Mouse (Mus musculus) CH12.LX (cell line): ENCODE results near the gene Il5. TPM values are rescaled to one million over a fixed set of nuclear protein-coding genes. Genes with fewer than 3 reads are reported as not detected.

Experiments used
- DNase-seq: peaks from one replicate; pipeline ENCODE4 v3.0.0-alpha.2; 2013; ENCODE audit errors: extremely low read depth
- H3K27ac ChIP-seq: 2 replicates; pipeline ENCODE4 v1.5.1; 2012; ENCODE audit warnings: low read depth, mild to moderate bottlenecking, control low read depth, moderate library complexity; ENCODE audit not compliant: insufficient read depth
- H3K27me3 ChIP-seq: replicated peaks from 2 replicates; pipeline ENCODE3; 2012; ENCODE audit warnings: inconsistent platforms
- H3K36me3 ChIP-seq, 2 experiments: replicated peaks in 1 of 2; 2 replicates each; pipeline versions ENCODE3 to v1.6.1; 2012; ENCODE audit warnings: inconsistent platforms in 1 of 2, low read length in 1 of 2, mild to moderate bottlenecking in 1 of 2, mixed read lengths in 1 of 2, moderate library complexity in 1 of 2; ENCODE audit not compliant: control insufficient read depth in 1 of 2, insufficient read depth in 1 of 2
- H3K4me1 ChIP-seq, 2 experiments: 2 replicates each; pipeline ENCODE4 v1.6.1; 2012; ENCODE audit warnings: inconsistent platforms in 1 of 2, moderate library complexity in 1 of 2; ENCODE audit not compliant: insufficient read depth in 2 of 2, control insufficient read depth in 1 of 2
- H3K4me2 ChIP-seq: 2 replicates; pipeline ENCODE4 v1.6.1; 2012; ENCODE audit warnings: low read depth, mild to moderate bottlenecking, control low read depth; ENCODE audit not compliant: poor library complexity, insufficient read depth, severe bottlenecking
- H3K4me3 ChIP-seq, 3 experiments: fragments of 150-350 bp in 1 of 3; sonication (generic) in 1 of 3; replicated peaks in 1 of 3; 2 replicates each; pipeline versions ENCODE3 to v1.5.1; 2011 to 2012; ENCODE audit warnings: low read depth in 2 of 3, low read length in 2 of 3, mild to moderate bottlenecking in 2 of 3, moderate library complexity in 2 of 3, control low read depth in 1 of 3, improper control_type of control experiment in 1 of 3, inconsistent platforms in 1 of 3, mixed read lengths in 1 of 3; ENCODE audit not compliant: poor library complexity in 1 of 3
- H3K79me2 ChIP-seq: replicated peaks from 2 replicates; pipeline ENCODE4 v1.6.1; 2012; ENCODE audit warnings: mild to moderate bottlenecking, moderate library complexity; ENCODE audit not compliant: control insufficient read depth, poor library complexity, insufficient read depth, severe bottlenecking; ENCODE audit errors: extremely low read depth
- H3K9ac ChIP-seq: 2 replicates; pipeline ENCODE4 v1.6.1; 2012; ENCODE audit warnings: low read depth, mild to moderate bottlenecking, control low read depth, moderate library complexity; ENCODE audit not compliant: insufficient read depth
- H3K9me3 ChIP-seq: replicated peaks from 2 replicates; pipeline ENCODE3; 2012; ENCODE audit warnings: low read length, inconsistent platforms, mixed read lengths
- BHLHE40 ChIP-seq: IDR thresholded peaks from 2 replicates; pipeline ENCODE4 v1.6.1; 2011; ENCODE audit warnings: mild to moderate bottlenecking, low read depth, low read length, improper control_type of control experiment
- CHD1 ChIP-seq: IDR thresholded peaks from 2 replicates; pipeline ENCODE4 v1.6.1; 2012; ENCODE audit warnings: low read depth, low read length, improper control_type of control experiment, inconsistent platforms
- CHD2 ChIP-seq: IDR thresholded peaks from 2 replicates; pipeline ENCODE4 v1.6.1; 2011; ENCODE audit warnings: low read length, improper control_type of control experiment
- CTCF ChIP-seq, 2 experiments: IDR thresholded peaks in 1 of 2; conservative IDR thresholded peaks in 1 of 2; 2 replicates each; pipeline ENCODE4 v1.5.1; 2011 to 2012; ENCODE audit warnings: low read depth in 2 of 2, low read length in 2 of 2, improper control_type of control experiment in 1 of 2, inconsistent platforms in 1 of 2, mild to moderate bottlenecking in 1 of 2, moderate library complexity in 1 of 2
- E2F4 ChIP-seq: IDR thresholded peaks from 2 replicates; pipeline ENCODE4 v1.6.1; 2011; ENCODE audit warnings: low read depth, low read length, improper control_type of control experiment; ENCODE audit not compliant: insufficient replicate concordance
- ELF1 ChIP-seq: IDR thresholded peaks from 2 replicates; pipeline ENCODE4 v1.6.1; 2014; ENCODE audit warnings: low read depth, mild to moderate bottlenecking, inconsistent platforms, low read length, improper control_type of control experiment
- EP300 ChIP-seq: IDR thresholded peaks from 2 replicates; pipeline ENCODE4 v1.6.1; 2011; ENCODE audit warnings: low read length, improper control_type of control experiment
- ETS1 ChIP-seq: conservative IDR thresholded peaks from 2 replicates; pipeline ENCODE4 v1.6.1; 2012; ENCODE audit warnings: low read depth, mild to moderate bottlenecking, inconsistent platforms, low read length, improper control_type of control experiment, moderate library complexity
- HCFC1 ChIP-seq: IDR thresholded peaks from 2 replicates; pipeline ENCODE4 v1.6.1; 2012; ENCODE audit warnings: low read depth, mild to moderate bottlenecking, inconsistent platforms, low read length, improper control_type of control experiment
- IRF4 ChIP-seq: IDR thresholded peaks from 2 replicates; pipeline ENCODE4 v1.6.1; 2014; ENCODE audit warnings: low read depth, mild to moderate bottlenecking, inconsistent platforms, low read length, improper control_type of control experiment
- JUN ChIP-seq: IDR thresholded peaks from 2 replicates; pipeline ENCODE4 v1.6.1; 2011; ENCODE audit warnings: low read depth, mild to moderate bottlenecking, low read length, improper control_type of control experiment, moderate library complexity; ENCODE audit not compliant: insufficient read depth
- JUND ChIP-seq: conservative IDR thresholded peaks from 2 replicates; pipeline ENCODE4 v1.6.1; 2011; ENCODE audit warnings: low read depth, low read length, improper control_type of control experiment
- KAT2A ChIP-seq: IDR thresholded peaks from 2 replicates; pipeline ENCODE4 v1.6.1; 2012; ENCODE audit warnings: low read length, improper control_type of control experiment, inconsistent platforms; ENCODE audit not compliant: insufficient replicate concordance
- MAX ChIP-seq: IDR thresholded peaks from 2 replicates; pipeline ENCODE4 v1.6.1; 2011; ENCODE audit warnings: low read length, improper control_type of control experiment
- MAZ ChIP-seq: IDR thresholded peaks from 2 replicates; pipeline ENCODE4 v1.6.1; 2012; ENCODE audit warnings: low read depth, mild to moderate bottlenecking, inconsistent platforms, low read length, improper control_type of control experiment, moderate library complexity
- MEF2A ChIP-seq: IDR thresholded peaks from 2 replicates; pipeline ENCODE4 v1.6.1; 2014; ENCODE audit warnings: low read depth, mild to moderate bottlenecking, inconsistent platforms, low read length, improper control_type of control experiment, borderline replicate concordance
- MXI1 ChIP-seq: IDR thresholded peaks from 2 replicates; pipeline ENCODE4 v1.6.1; 2011; ENCODE audit warnings: mild to moderate bottlenecking, low read depth, low read length, improper control_type of control experiment
- NELFE ChIP-seq: IDR thresholded peaks from 2 replicates; pipeline ENCODE4 v1.6.1; 2011; ENCODE audit warnings: low read depth, low read length, improper control_type of control experiment
- NRF1 ChIP-seq: IDR thresholded peaks from 2 replicates; pipeline ENCODE4 v1.6.1; 2014; ENCODE audit warnings: low read depth, mild to moderate bottlenecking, inconsistent platforms, low read length, improper control_type of control experiment, moderate library complexity
- PAX5 ChIP-seq: IDR thresholded peaks from 2 replicates; pipeline ENCODE4 v1.6.1; 2012; ENCODE audit warnings: low read length, inconsistent platforms, mixed read lengths
- POLR2AphosphoS2 ChIP-seq: IDR thresholded peaks from 2 replicates; pipeline ENCODE4 v1.6.1; 2011; ENCODE audit warnings: low read depth, low read length, improper control_type of control experiment
- RAD21 ChIP-seq: IDR thresholded peaks from 2 replicates; pipeline ENCODE4 v1.6.1; 2011; ENCODE audit warnings: low read depth, mild to moderate bottlenecking, low read length, improper control_type of control experiment, moderate library complexity
- SIN3A ChIP-seq: IDR thresholded peaks from 2 replicates; pipeline ENCODE4 v1.6.1; 2012; ENCODE audit warnings: low read length, improper control_type of control experiment, inconsistent platforms
- TBP ChIP-seq: conservative IDR thresholded peaks from 2 replicates; pipeline ENCODE4 v1.6.1; 2011; ENCODE audit warnings: low read depth, low read length, improper control_type of control experiment
- UBTF ChIP-seq: IDR thresholded peaks from 2 replicates; pipeline ENCODE4 v1.6.1; 2012; ENCODE audit warnings: low read depth, mild to moderate bottlenecking, inconsistent platforms, low read length, improper control_type of control experiment, moderate library complexity
- USF2 ChIP-seq: conservative IDR thresholded peaks from 2 replicates; pipeline ENCODE4 v1.6.1; 2011; ENCODE audit warnings: low read depth, low read length, improper control_type of control experiment
- dilution Hi-C: fragments of 300-500 bp; cut with MboI; formaldehyde crosslinking; loops from 2 replicates; pipeline ENCODE4 v1.14.3; 2020; ENCODE audit warnings: low sequenced_read_pairs; ENCODE audit not compliant: extremely low pct_unique_long_range_greater_than_20kb, extremely low pct_ligation_motif_present
- in situ Hi-C: fragments of 300-500 bp; cut with MboI; formaldehyde crosslinking; loops from 3 replicates; pipeline ENCODE4 v1.14.3; 2019; ENCODE audit warnings: low sequenced_read_pairs, low pct_ligation_motif_present, low pct_unique_long_range_greater_than_20kb, mixed read lengths
- polyA plus RNA-seq: library from polyadenylated mRNA; unstranded; fragments of >175 nt; gene quantifications from 2 replicates; pipeline ENCODE4 v1.2.1, GENCODE M21; 2012; ENCODE audit warnings: low read depth; ENCODE audit not compliant: insufficient read length
- total RNA-seq, 2 experiments: library from RNA; depleted of rRNA; stranded (reverse); fragments of 300-350 nt in 1 of 2; fragments of >200 nt in 1 of 2; gene quantifications; 2 replicates each; pipeline ENCODE4 v1.2.3; 2012 to 2014

Gene Il5
- total and polyA plus RNA-seq, 3 experiments = not detected

- dilution Hi-C loops = no loop called here
- Histone ChIP-seq H3K27ac (peak overlapping the region; percentile 54), H3K79me2 (no peaks in the 10 kb centered on the region), H3K4me3 (peak overlapping the region; percentile 7 to 43 (median 29)), H3K27me3 (no peaks in the 10 kb centered on the region), H3K4me1 (peaks cover 8 to 35% of the 10 kb centered on the region in 2 experiments), H3K9me3 (no peaks in the 10 kb centered on the region)
- in situ Hi-C loops = loop anchor here (5.0 kb wide), 2 partner anchors 148 to 268 kb away; no protein-coding TSS in a partner anchor
- TF ChIP-seq MEF2A = peak; percentile 67; the same call in 1 of the 2 replicates
- no peak for TF ChIP-seq E2F4
- TF ChIP-seq SIN3A = peak; percentile 50; the same call in 1 of the 2 replicates
- no peak for TF ChIP-seq USF2
- TF ChIP-seq NRF1 = no peak
- 0 out of 2 replicates have a peak, but pooled peaks have one; percentile 51 for TF ChIP-seq CHD1
- TF ChIP-seq JUN = no peak
- peak; percentile 60 for TF ChIP-seq ETS1
- peak; percentile 45 for TF ChIP-seq BHLHE40
- TF ChIP-seq UBTF = no peak
- 0 out of 2 replicates have a peak, but pooled peaks have one; percentile 3 for TF ChIP-seq JUND
- TF ChIP-seq CHD2 = peak; percentile 80; the same call in 1 of the 2 replicates
- TF ChIP-seq EP300 = no peak
- TF ChIP-seq NELFE = peak; percentile 51
- TF ChIP-seq HCFC1 = no peak; the same call in 1 of the 2 replicates
- peak; percentile 33; the same call in 1 of the 2 replicates for TF ChIP-seq IRF4
- no peak for TF ChIP-seq POLR2AphosphoS2
- TF ChIP-seq KAT2A = 0 out of 2 replicates have a peak, but pooled peaks have one; percentile 40
- no peak for TF ChIP-seq RAD21
- TF ChIP-seq PAX5 = no peak
- TF ChIP-seq ELF1 = peak; percentile 69; the same call in 1 of the 2 replicates
- peak; percentile 3 for TF ChIP-seq MXI1
- no peak; the same call in 1 of the 2 replicates for TF ChIP-seq MAX
- 0 out of 2 replicates have a peak, but pooled peaks have one; percentile 51 for TF ChIP-seq MAZ
- no peak for TF ChIP-seq CTCF (conservative IDR thresholded peaks at IDR 0.05 in 1 of 2, IDR thresholded peaks at IDR 0.05 in 1 of 2; ENCODE audit: low read depth in 2 of 2, low read length in 2 of 2)
- peak; percentile 73 for TF ChIP-seq TBP
- TF ChIP-seq, all 38 proteins: peak for 14
- no peaks in the 10 kb centered on the region for H3K36me3 ChIP-seq
- peak overlapping the region; percentile 41 for H3K9ac ChIP-seq
- H3K4me2 ChIP-seq = peak overlapping the region; percentile 76
- peak; percentile 89 for DNase-seq
These were observed 14.5 kb downstream of the Il5 start for GRCm38 (mm10) chr11:53734970-53735681.
